Mouse (Mus musculus) lung, adult 18-20 months (tissue): ENCODE results near the gene Ccr9.

Experiments
- DNase-seq, 2 experiments: peaks; one replicate each; pipeline ENCODE4 v3.0.0; 2022; ENCODE audit warnings: mixed read lengths in 2 of 2

Gene Ccr9

GRCm38 (mm10) chr9:123805241-123805640, 127.0 kb downstream of the Ccr9 start:
- DNase-seq, result no peak

- no peak for DNase-seq
Observed at GRCm38 (mm10) chr9:123806267-123806666, 128.0 kb downstream of the Ccr9 start, which contains the start of gene Cxcr6. Gene Cxcr6, plus strand, starts transcription at chr9:123806475.

GRCm38 (mm10) chr9:123808583-123808982, 130.3 kb downstream of the Ccr9 start:
- DNase-seq, result no peak

GRCm38 (mm10) chr9:123811831-123812230, 133.6 kb downstream of the Ccr9 start:
- no peak for DNase-seq

- DNase-seq, result no peak
Observed at GRCm38 (mm10) chr9:123814326-123814725, 136.1 kb downstream of the Ccr9 start.

GRCm38 (mm10) chr9:123814821-123815220, 136.6 kb downstream of the Ccr9 start:
- no peak for DNase-seq

- DNase-seq, result no peak
Observed at GRCm38 (mm10) chr9:123815444-123815843, 137.2 kb downstream of the Ccr9 start.

- DNase-seq, result no peak
Observed at GRCm38 (mm10) chr9:123815996-123816395, 137.8 kb downstream of the Ccr9 start.

GRCm38 (mm10) chr9:123818601-123819000, 140.4 kb downstream of the Ccr9 start:
- no peak for DNase-seq

GRCm38 (mm10) chr9:123826631-123827030, 148.4 kb downstream of the Ccr9 start:
- DNase-seq, result peak; percentile 54 to 60

- DNase-seq, result no peak
Observed at GRCm38 (mm10) chr9:123828916-123829315, 150.7 kb downstream of the Ccr9 start.
